Mouse (Mus musculus) regulatory T cell (primary cell): ENCODE measurements around the gene Tmem210.
"Not testable (repeated sequence)": the region's sequence is repeated elsewhere in the genome, so short reads cannot be mapped to it uniquely, and the experiment has no call there.

Experiments used
- in situ Hi-C: fragments of 300-600 bp; cut with MboI, MseI; formaldehyde crosslinking; loops from one replicate; pipeline ENCODE4 v1.15.1; 2025; ENCODE audit warnings: high pct_unique_total_duplicates

The Tmem210 gene

DNA sequence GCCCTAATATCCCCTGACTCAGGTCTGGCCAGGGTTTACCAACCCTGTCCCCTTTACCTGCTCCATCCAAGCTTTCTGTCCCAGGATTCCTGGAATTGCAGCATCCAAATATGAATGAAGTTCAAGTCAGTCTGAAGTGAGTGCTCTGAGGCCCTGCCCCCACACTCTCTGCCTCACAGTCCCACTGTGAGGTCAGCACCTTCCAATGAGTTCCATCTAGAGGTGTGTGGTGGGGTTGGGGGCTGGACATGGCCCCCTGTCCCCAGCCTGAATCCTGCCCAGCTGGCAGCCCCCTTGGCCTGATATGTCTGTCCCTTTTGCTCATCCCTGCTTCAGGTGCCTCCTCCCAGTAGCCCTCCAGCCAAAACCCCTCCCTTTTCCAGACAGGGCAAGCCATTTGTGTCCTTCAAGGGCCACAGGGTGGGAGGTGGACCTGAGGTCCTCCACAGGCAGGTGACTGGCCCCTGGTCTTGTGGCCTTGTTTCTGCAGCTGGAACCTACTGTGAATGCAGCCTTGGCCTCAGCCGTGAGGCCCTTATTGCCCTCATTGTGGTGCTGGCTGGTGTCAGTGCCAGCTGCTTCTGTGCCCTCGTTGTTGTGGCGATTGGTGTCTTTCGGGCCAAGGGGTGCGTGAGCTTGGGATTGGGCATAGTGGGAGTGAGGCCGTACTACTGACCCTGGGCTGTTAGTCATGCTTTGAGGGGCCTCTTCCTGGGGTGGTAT, at the start of gene Tmem210:
Gene Tmem210 (plus strand): TSS at position 219 of the 723 bp plus-strand sequence.
- in situ Hi-C loops, result no loop called here

DNA sequence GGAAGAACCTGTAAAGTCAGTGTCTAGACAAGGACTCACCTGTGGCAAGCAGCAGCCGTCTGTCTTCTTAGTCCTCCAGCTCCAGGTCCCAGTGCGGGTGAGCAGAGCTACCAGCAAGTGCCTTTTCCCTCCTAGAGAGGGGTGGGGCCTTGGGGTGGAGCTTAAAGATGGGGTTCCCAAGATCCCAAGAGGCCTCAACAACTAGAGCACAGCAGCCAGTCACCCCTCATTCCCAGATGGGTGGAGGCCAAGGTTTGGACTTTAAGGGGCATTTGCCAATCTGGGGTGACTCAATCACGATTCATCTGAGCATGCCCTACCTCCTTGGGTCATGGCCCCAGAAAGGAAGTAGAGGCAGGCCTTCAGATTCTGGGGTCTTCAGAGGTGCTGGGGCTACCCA, 48.2 kb upstream of the Tmem210 start:
- in situ Hi-C loops, result loop anchor here (10.0 kb wide), 1 partner anchor 1665 kb away; the partner anchor contains the start of gene Surf6

DNA sequence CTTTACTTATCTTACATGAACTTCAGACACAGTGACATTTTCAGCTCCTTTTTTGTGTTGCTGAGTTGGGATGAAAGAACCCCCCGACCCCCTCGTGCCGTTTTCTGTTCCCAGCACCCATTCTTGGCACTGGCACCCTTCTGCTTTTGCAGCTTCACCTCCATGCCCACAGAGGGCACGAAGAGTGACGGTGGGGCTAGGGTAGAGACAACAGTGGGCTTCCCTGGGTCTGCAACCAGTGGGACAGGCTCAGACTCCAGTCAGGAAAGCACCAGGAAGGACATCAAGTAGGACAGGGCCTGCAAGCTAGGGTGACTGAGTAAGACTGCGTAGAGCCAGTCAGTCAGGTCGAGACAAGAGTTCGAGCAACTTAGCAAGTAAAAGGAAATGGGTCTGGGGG, 47.6 kb upstream of the Tmem210 start:
- in situ Hi-C loops, result no loop called here

DNA sequence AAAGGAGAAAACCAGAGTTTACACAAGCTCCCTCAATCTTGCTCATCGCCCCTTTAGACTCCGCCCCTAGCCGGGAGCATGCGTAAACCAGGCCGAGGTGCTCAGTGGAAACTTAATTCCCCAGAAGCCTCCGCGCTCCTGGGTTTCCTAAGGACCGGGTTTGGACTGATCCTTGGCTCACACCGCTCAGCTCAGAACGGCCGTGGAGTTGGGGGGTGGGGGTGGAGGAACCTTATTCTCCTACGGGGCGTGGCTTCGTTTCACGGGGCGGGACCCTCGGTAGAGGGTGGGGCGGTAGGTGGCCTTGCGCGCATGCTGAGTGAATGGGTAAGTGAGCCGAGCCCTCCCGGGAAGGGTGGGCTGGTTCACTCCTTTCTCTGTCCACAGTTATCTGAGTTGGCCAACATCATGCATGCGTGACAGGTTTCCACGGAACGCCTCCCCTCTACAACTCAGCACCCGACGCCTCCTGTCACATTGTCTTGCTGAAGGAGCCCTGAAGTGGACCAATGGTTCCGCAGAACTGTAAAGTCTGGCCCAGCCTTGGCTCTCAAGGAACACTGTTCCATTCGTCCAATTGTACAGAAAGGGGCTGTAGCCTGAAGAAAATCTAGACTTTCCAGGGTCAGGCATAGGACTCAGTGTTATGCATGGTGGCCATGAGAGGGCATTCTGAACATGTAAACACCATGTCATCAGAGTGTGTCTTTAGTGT, 47.1 kb upstream of the Tmem210 start:
- in situ Hi-C loops, result no loop called here

DNA sequence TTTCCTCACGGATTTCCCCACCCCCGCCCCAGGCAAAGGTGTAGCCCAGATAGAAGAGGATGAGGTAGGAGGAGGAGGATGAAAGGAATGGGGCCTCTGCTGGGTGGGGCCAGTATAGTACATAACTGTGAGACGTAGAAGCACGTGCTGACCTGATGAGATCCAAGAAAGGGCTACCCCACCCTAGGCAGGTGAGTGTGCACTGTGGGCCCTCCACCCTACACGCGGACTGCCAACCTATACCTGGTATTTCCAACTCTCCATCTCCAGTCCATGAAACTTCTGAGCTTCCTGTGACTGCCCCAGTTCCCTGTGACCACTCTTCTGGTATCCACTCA, 46.5 kb upstream of the Tmem210 start:
- in situ Hi-C loops, result no loop called here

DNA sequence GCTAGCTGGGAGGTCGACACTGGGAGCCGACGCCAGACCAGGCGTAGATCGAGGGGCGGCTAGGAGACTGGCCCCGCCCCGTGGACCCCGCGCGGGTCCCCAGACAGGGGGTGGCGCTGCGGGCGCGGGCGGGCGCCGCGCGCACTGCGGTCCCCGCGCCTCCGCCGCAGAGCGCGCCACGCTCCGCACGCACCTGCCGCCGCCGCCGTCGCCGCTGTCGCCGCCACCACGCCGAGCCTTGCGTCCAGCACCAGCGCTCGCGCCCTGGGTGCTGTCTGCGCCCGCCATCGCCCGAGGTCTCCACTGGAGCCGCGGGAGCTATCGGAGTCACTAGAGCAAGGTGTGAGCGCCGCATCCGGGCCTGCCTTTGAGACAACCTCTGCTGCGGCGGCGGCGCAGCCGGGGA, 45.8 kb upstream of the Tmem210 start, which contains the start of the genes Rnf208 and Cysrt1:
Gene Rnf208 (plus strand): TSS at position 155 of the 406 bp plus-strand sequence.
Gene Cysrt1 (minus strand): TSS at position 352 of the 406 bp plus-strand sequence.
- in situ Hi-C loops, result no loop called here

DNA sequence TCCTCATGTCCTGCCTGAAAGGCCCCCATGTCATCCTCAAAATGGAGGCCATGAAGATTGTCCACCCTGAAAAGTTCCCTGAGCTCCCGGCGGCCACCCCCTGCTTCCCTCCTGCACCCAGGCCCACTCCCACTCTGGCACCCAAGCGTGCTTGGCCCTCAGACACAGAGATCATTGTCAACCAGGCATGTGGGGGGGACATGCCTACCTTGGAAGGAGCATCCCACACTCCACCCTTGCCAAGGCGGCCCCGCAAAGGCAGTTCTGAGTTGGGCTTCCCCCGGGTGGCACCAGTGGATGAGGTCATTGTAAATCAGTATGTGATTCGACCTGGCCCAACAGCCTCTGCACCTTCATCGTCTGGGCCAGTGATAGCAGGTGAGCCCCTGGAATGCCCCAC, 44.6 kb upstream of the Tmem210 start:
- in situ Hi-C loops, result no loop called here

DNA sequence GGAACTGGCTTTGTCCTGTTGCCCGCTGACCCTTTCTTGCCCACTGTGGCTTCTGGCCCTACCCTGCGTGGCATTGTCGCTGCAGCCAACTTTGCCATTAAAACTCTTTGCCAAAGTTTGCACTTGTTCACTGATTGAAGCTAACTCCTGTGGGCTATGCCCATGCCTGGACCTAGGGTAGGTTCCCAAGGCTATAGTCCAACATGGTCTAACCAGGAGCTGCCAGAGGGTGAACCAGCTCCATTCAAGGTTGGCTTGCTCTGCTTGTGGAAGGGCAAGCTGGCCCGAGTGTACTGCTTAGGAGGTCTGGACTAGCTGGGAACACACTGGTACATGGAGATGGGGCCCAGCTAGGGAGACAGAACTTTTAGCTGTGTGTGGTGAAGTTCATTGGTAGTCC, 43.8 kb upstream of the Tmem210 start:
- in situ Hi-C loops, result no loop called here

DNA sequence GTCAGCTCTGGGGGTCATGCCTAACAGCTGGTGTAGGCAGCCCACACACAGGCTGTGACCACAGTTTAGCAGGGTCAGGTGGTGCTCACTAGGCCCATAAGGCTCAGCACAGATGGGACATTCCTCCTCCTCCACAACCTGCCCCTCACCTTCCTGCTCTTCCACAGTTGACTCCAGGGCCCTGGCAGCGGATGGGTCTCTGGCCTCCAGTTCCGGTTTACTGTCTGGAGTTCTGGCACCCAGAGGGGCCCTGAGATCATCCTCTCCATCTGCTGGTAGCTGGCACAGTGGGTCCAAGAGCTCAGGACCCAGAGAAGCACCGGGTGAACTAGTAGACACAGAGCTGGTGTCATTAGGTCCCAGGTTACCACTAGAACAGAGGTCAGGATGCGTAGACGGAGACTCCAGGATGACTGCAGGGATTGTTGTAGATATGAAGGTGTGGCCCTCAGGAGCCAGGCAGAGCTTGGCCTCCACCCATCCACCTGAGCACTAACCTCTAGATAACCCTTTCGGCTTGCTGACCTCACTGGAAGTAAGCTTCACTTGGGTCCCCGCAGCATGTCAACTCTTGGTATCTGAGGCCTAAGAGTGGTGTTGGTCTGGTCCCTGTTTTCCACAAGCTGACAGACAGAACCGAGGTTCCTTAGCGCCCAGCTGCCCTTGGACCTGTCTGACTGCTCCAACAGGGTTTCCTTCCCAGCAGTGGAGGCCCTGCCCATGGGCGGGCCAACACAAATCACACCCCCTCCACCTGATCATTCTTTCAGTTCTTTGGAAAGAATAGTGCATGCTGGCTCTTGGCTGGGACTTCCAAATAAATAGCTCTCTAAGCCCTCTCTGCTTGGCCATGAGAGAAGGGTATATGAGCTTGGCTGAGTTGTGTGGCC, 41.5 kb upstream of the Tmem210 start, which contains the start of gene AL732309.1:
Gene AL732309.1 (minus strand): TSS at position 681 of the 890 bp plus-strand sequence.
- in situ Hi-C loops, result no loop called here

DNA sequence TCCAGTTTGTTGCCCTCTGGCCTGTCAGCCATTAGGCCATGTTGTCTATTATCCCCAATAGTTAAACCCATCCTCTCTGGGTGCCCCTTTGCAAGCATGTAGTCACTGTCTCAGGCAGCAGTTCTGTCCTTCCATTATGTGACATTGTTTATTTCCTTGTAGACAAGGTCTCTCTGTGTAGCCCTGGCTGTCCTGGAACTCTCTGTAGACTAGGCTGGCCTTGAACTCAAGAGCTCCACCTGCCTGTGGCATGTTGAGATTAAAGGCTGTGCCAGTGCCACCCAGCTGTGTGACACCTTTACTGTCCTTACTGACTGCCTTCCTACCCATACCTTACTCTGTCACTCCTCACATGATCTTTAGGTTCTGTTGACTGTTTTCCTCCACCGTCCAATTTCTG, 35.6 kb upstream of the Tmem210 start:
- in situ Hi-C loops, result no loop called here

DNA sequence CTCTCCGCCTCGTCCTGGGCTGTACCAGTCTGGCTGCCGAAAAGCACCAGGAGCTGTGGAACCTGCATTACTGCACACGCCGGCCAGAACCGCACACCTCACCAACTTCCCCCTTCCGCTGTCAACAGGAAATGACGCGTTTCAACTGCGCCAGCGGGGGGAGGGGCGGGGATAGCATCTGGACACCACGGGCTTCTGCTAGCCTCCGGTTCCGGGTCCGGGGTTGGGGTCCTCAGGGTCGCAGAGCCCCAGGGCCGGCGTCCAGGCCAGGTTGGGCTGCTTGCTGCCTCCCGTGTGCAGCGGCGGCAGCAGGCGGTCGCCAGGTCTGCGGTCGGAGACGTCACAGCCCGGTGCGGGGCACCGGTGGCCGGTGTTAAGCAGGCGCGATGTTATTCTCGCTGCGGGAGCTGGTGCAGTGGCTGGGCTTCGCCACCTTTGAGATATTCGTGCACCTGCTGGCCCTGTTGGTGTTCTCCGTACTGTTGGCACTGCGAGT, 32.6 kb upstream of the Tmem210 start, which contains the start of gene Tmem203:
Gene Tmem203 (plus strand): TSS at position 156 of the 496 bp plus-strand sequence.
- in situ Hi-C loops, result no loop called here

DNA sequence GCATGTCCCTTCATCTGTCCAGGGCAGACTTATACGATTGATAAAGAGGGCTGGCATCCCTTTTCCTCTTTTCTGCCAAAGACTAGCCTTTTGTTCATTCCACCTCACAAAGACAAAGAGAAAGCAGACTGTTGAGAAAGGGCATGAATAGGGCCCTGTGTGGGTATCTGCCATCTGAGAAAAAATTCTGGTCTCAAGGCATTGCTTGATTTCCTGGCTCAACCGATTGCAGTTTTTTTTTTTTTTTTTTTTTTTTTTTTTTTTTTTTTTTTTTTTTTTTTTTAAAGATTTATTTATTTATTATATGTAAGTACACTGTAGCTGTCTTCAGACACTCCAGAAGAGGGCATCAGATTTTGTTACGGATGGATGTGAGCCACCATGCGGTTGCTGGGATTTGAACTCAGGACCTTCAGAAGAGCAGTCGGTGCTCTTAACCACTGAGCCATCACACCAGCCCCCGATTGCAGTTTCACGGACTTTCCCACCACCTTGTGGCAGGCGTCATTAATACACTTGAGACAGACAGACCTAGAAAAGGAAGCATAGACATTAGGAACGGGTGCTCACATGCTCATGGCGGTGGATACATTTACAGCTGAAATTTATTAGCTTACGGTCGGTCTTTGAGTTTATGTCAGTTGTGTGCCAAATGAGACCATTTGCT, 31.4 kb upstream of the Tmem210 start:
- in situ Hi-C loops, result not testable (repeated sequence)

DNA sequence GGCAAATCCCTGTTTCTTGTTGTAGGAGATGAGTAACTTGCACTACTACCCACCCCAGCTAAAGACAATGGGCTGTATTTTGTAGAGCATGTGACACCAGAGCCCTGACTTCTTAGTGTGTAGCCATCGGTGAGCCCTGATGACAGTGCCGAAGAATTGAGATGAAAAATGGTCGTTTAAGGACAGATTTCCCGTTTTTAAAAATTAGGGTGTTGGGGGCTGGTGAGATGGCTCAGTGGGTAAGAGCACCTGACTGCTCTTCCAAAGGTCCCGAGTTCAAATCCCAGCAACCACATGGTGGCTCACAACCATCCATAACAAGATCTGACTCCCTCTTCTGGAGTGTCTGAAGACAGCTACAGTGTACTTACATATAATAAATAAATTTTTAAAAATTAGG, 30.7 kb upstream of the Tmem210 start:
- in situ Hi-C loops, result not testable (repeated sequence)

DNA sequence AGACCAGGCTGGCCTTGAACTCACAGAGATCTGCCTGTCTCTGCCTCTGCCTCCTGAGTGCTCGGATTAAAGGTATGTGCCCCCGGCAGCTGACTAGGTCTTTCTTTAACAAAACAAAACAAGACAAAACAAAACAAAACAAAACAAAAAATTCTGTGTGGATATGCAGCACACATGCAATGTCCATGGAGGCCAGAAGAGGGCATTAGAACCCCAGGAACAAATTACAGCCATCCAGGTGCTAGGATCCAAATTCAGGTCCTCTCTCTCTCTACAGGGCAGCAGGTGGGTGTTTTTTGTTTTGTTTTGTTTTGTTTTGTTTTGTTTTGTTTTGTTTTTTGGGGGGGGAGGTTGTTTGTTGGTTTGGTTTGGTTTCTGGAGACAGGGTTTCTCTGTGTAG, 29.1 kb upstream of the Tmem210 start:
- in situ Hi-C loops, result no loop called here

DNA sequence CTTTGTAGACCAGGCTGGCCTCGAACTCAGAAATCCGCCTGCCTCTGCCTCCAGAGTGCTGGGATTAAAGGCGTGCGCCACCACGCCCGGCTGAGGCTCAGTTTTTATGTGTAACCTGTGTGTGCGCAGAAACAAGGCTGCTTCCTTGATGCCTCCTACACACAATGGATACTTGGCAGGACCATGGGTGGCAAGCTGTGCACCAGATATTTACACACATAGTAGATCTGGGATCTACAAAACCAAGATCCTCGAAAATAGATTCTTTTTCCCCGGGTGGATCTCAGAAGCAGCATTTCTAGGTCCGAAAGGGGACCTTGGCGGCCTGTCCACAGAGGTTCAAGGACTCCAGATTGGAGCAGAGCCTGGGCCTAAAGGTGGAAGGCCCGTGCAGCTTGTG, 26.1 kb upstream of the Tmem210 start:
- in situ Hi-C loops, result no loop called here

DNA sequence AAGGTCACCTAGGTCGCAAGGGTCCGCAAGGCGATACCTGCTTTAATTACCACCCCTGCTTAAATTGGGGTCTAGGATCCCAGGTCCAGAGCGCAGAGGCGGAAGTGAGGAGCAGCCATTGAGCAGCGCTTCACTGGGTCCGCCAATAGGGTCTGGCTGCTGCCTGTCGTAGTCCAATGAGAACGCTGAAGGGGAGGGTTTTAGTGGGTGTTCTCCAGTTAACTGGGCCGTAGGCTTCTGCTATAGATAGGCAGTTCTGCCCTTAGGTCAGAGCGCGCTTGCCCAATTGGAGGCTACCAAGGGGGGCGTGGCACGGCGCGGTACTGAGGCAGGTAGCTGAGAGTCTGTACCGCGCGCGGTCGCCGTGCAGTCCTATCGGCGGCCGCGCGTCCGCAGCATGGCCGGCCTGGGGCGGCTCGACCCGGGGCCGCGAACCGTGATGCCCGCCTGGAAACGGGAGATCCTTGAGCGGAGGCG, 25.6 kb upstream of the Tmem210 start, which contains the start of gene Tprn:
Gene Tprn (plus strand): TSS at position 328 of the 477 bp plus-strand sequence.
- in situ Hi-C loops, result no loop called here

DNA sequence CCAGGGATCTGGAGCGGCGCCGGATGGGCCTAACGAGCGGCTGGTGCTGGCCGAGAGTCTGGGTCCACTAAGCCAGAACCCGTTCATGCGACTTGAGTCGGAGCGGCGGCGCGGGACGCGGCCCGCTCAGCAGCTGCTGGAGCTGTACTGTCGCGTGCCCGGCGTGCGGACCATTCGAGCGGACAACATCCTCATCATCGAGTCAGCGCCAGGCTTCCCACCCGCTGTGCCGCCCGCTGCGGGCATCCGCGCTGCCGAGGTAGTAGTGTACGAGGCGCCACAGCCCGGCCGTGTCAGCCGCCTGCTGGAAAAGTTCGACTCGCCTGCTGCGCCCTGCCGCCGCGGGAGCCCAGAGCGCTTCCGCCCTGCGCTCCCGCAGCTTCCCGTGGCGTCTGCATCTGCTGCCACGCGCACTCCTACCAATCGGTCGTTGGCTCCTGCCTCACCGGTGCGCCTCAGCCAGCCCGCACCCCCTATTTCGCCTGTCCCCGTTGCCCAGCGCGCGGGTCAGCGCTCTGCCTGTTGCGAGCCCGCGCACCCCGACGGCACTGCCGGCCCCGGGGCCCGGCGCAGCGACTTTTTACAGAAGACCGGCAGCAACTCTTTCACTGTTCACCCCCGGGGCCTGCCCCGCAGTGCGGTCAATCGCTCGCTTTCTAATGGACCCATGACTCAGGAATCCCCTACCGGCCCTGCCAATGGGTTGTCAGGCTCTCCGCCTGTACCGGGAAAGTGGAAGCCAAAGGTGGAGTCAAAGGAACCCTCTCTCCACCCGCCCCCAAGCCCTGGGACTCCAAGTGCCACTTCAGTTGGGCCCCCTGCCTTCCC, 24.9 kb upstream of the Tmem210 start:
- in situ Hi-C loops, result no loop called here

DNA sequence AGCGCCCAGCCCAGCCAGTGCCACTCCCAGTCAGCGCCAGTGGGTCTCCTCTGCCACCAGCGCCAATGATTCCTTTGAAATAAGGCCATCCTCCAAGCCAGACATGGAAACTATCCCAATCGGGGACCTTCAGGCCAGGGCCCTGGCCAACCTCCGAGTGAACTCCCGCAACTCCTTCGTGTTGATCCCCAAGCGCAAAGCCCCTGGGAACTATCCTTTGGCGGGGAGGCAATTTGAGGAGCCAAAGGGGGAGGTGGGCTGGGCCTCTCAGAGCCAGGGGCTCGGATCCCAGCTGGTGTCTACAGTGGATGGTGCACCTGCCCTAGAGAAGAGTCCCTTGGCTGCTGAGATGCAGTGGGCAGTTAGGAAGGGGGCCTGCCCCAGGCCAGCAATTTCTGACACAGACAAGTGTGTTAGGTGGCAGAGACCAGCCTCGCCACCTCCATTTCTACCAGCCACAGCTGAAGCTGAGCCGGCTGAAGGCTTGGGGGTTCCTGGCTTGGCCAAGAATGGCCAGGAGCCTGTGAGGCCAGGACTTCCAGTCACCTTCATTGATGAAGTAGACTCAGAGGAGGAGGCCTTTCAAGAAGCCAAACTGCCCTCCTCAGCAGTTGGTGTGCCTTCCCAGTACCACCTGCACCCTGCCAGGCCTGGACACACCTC, 24.2 kb upstream of the Tmem210 start:
- in situ Hi-C loops, result no loop called here

DNA sequence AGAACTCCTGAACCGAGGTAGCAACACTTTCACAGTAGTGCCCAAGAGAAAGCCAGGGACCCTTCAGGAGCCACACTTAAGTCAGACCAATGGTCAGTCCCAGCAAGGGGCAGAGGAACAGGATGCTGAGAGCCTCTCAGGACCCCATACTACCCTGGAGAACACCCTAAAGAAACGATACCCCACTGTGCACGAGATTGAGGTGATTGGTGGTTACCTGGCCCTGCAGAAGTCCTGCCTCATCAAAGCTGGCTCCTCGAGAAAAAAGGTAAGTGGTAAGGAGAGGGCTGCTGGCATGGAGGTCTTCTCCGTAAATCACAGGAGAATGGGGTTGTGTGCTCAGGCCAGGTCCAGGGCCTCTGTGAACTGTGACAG, 23.7 kb upstream of the Tmem210 start:
- in situ Hi-C loops, result no loop called here

DNA sequence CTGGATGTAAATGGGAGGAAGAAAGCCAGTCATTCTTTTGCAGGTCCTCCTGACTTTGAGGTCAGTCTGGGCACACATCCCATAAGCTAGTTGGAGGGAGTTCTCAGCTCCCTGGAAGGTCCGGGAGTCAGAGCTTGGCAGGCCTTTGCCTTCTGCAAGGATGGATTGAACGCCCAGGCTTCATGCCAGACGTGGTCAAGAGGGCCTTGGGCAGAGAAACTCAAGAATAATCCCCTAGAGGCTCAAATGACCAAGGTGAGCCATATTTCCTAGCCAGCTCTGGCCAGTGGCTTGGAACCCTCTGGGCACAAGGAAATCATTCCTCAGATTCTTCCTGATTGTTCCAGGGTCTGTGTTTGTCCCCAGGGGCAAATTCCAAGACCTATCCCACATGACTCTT, 23.1 kb upstream of the Tmem210 start:
- in situ Hi-C loops, result no loop called here
